Mouse (Mus musculus): ENCODE results near the gene Git2.

- TF ChIP-seq POLR2A (IDR thresholded peaks at IDR 0.05; ENCODE audit: insufficient read length, low read depth) (no peak), MAX (IDR thresholded peaks at IDR 0.05; ENCODE audit: low read depth) (no peak), MYOG (IDR thresholded peaks at IDR 0.05; ENCODE audit: control insufficient read depth in 1 of 3, insufficient read depth in 1 of 3, insufficient read length in 2 of 3, low read depth in 2 of 3) (no peak), POLR2AphosphoS2 (IDR thresholded peaks at IDR 0.05; ENCODE audit: insufficient read length, low read depth) (no peak), TCF12 (IDR thresholded peaks at IDR 0.05; ENCODE audit: insufficient read depth, poor library complexity, severe bottlenecking) (no peak), TCF3 (IDR thresholded peaks at IDR 0.05; ENCODE audit: insufficient read length, low read depth) (no peak), USF1 (IDR thresholded peaks at IDR 0.05; ENCODE audit: low read depth) (no peak), SRF (IDR thresholded peaks at IDR 0.05; ENCODE audit: control insufficient read depth, insufficient read length, low read depth) (no peak), CEBPB (IDR thresholded peaks at IDR 0.05; ENCODE audit: insufficient read depth, poor library complexity, severe bottlenecking) (no peak), E2F4 (IDR thresholded peaks at IDR 0.05; ENCODE audit: insufficient read depth) (no peak)
Measured at GRCm38 (mm10) chr5:114807063-114807462, 31.7 kb upstream of the Git2 start.

All from myocyte (in vitro differentiated cells).